Comparison of ENCODE assay signal across 8 mouse cellular contexts in genomic region chr7:128459791-128460130, GRCm38 (mm10). TPM values are rescaled to one million over a fixed set of nuclear protein-coding genes. Genes with fewer than 3 reads are reported as not detected.
DNase-seq lines count a peak whose midpoint lies in the region; ATAC-seq and TF ChIP-seq lines count a peak whose summit lies in the region.

No protein-coding gene starts in this region.

- H3K9ac ChIP-seq in liver, embryonic 12.5 days: peak overlapping the region; percentile 92

- TF ChIP-seq POLR2A in testis, adult 2 months (IDR thresholded peaks at IDR 0.05; ENCODE audit: control insufficient read depth, low read depth, low read length): no peak

- H3K36me3 ChIP-seq in testis, adult 2 months (ENCODE audit: control insufficient read depth, insufficient read depth, low read length): no peaks in the 10 kb centered on the region
- H3K36me3 ChIP-seq in liver, embryonic 12.5 days: peaks cover 5% of the 10 kb centered on the region

- H3K4me2 ChIP-seq in liver, embryonic 12.5 days: peak overlapping the region; percentile 76

- H3K4me1 ChIP-seq in testis, adult 2 months (ENCODE audit: control insufficient read depth, insufficient read depth, low read length): peaks cover 9% of the 10 kb centered on the region
- peaks cover 34% of the 10 kb centered on the region for H3K4me1 ChIP-seq in liver, embryonic 12.5 days

- no peaks in the 10 kb centered on the region for H3K9me3 ChIP-seq in liver, embryonic 12.5 days (replicated peaks)

- ATAC-seq in liver, embryonic 12.5 days: no peak

- peak overlapping the region; percentile 99 for H3K4me3 ChIP-seq in testis, adult 2 months (ENCODE audit: control insufficient read depth, low read depth, low read length)
- peak overlapping the region; percentile 98 for H3K4me3 ChIP-seq in liver, embryonic 12.5 days

- WGBS in liver, embryonic 12.5 days (ENCODE audit: insufficient replicate concordance): 11% methylated on average over 4 of the region's 4 CpGs

- peak; percentile 21 for DNase-seq in cerebellum, adult 8-10 months
- no peak for DNase-seq in cerebellum, postnatal 14 days
- no peak for DNase-seq in testis, postnatal 14 days (ENCODE audit: low spot score)
- peak; percentile 21 for DNase-seq in yolk sac, embryonic 10.5 days (ENCODE audit: low spot score)
- DNase-seq in urinary bladder, adult 2 months (ENCODE audit: low spot score): no peak
- no peak for DNase-seq in gastrocnemius, postnatal 36 days

- H3K27me3 ChIP-seq in testis, adult 2 months (ENCODE audit: control insufficient read depth, insufficient read depth, low read length): no peaks in the 10 kb centered on the region
- no peaks in the 10 kb centered on the region for H3K27me3 ChIP-seq in liver, embryonic 12.5 days (replicated peaks)

- intact Hi-C loops in gastrocnemius, postnatal 36 days (cut with DNase I): loop anchor here (5.0 kb wide), 1 partner anchor 63 kb away; the partner anchor contains the start of gene Bag3

- TF ChIP-seq CTCF in testis, adult 2 months (IDR thresholded peaks at IDR 0.05; ENCODE audit: control insufficient read depth, insufficient read depth, insufficient replicate concordance, low read depth, low read length): no peak

- H3K27ac ChIP-seq in testis, adult 2 months (ENCODE audit: control insufficient read depth, insufficient read depth, low read depth, low read length): 0 out of 2 replicates have a peak overlapping the region, but pooled peaks have one; percentile 29
- peak overlapping the region; percentile 97 for H3K27ac ChIP-seq in liver, embryonic 12.5 days

RNA-seq across cellular contexts. Expression of gene Tial1, which starts 1.8 kb away (rescaled TPM):
- polyA plus RNA-seq in testis, adult 2 months (2012; rRNA removed): 32.1 and 36.0 TPM in 2 replicates
- polyA plus RNA-seq in liver, embryonic 12.5 days (2016; fragmentation: Nextera tagmentation; extraction: Ambion mirVana): 17.9 and 18.2 TPM in 2 replicates
- 72.6 and 101 TPM in 2 replicates for polyA plus RNA-seq in urinary bladder, adult 2 months (2012; rRNA removed)
- total RNA-seq in gastrocnemius, postnatal 36 days (2021): 10 to 100 TPM; 35.3 to 38.8 TPM

RNA-seq across cellular contexts. Expression of gene Rgs10, which starts 41.2 kb away (rescaled TPM):
- polyA plus RNA-seq in testis, adult 2 months (2012; rRNA removed): 46.7 and 50.4 TPM in 2 replicates
- 57.7 and 58.1 TPM in 2 replicates for polyA plus RNA-seq in liver, embryonic 12.5 days (2016; fragmentation: Nextera tagmentation; extraction: Ambion mirVana)
- polyA plus RNA-seq in urinary bladder, adult 2 months (2012; rRNA removed): 35.7 and 36.2 TPM in 2 replicates
- total RNA-seq in gastrocnemius, postnatal 36 days (2021): 1 to 10 TPM; 3.1 to 3.4 TPM

Comparison
In these comparisons a context has a peak if more than half of its experiments do, and no peak if none do; other contexts are left out.
1. DNase-seq: peak in cerebellum, adult 8-10 months (single experiment) and yolk sac, embryonic 10.5 days (single experiment); none in cerebellum, postnatal 14 days (0 of 2), testis, postnatal 14 days (single experiment), urinary bladder, adult 2 months (single experiment) and gastrocnemius, postnatal 36 days (0 of 2).